Mouse (Mus musculus): ENCODE results near the gene Gm7233. TPM values are rescaled to one million over a fixed set of nuclear protein-coding genes. Genes with fewer than 3 reads are reported as not detected.
"Not testable (repeated sequence)": the region's sequence is repeated elsewhere in the genome, so short reads cannot be mapped to it uniquely, and the experiment has no call there.

The Gm7233 gene
- not detected in 2 replicates for polyA plus RNA-seq (2014; fragmentation: Nextera tagmentation; extraction: Ambion mirVana)

DNA sequence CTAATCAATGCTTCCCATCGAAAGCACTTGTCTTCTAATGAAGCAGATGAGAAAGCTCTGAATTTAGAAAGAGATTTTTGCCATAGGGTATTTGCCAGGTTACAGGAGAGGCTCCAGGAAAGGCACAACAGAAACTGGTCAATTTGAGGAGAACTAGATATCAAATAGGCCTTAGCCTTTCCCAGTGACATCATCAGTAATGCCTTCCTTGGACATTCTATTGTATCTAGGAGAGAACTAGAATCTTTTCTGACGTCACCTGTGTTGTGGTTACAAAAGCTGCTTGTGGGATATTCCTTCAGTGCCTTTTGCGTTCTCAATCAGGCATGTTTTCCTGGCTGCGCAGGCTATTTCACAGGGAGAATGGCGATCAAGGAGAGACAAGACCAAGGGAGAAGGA, at the start of gene Gm7233:
TSS of gene Gm7233 (plus strand) at position 301 of the 400 bp plus-strand sequence.
- not testable (repeated sequence) for H3K36me3 ChIP-seq (replicated peaks; ENCODE audit: control insufficient read depth, insufficient read depth, low read depth, low read length); DNase-seq (ENCODE audit: low spot score); ATAC-seq (replicated peaks; ENCODE audit: insufficient number of reproducible peaks, low FRiP score, low TSS enrichment, low read depth); H3K4me3 ChIP-seq (ENCODE audit: low read depth, low read length); H3K27me3 ChIP-seq (ENCODE audit: control insufficient read depth, insufficient read depth, low read length); H3K9ac ChIP-seq (replicated peaks; ENCODE audit: low read length); H3K9me3 ChIP-seq (replicated peaks; ENCODE audit: control insufficient read depth, low read length); H3K4me2 ChIP-seq (ENCODE audit: low read depth, low read length); H3K27ac ChIP-seq (replicated peaks; ENCODE audit: low read depth, low read length); H3K4me1 ChIP-seq (ENCODE audit: control insufficient read depth, insufficient read depth, low read length)
- 78% methylated on average over 4 of the region's 5 CpGs for WGBS

DNA sequence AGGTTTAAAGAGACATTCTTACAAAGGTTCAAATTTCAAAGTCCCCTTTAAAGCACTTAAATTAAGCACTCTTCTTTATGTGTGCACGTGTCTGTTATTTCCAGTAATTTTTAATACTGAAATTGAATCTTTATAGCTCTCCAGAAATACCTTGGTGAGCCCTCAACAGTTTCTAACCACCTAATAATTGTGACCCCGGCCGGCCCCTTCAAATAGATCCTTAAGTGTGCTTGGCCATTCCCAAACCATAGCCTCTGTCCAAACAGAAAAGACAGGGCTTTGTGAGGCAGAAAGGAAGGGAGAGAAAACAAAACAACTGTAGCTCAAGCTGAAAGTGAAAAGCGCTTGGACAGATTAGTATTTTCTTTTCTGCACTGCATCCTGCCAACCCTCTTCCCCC, 12.5 kb upstream of the Gm7233 start:
- not testable (repeated sequence) for H3K9ac ChIP-seq (replicated peaks; ENCODE audit: low read length); H3K4me2 ChIP-seq (ENCODE audit: low read depth, low read length); H3K27ac ChIP-seq (replicated peaks; ENCODE audit: low read depth, low read length); ATAC-seq (replicated peaks; ENCODE audit: insufficient number of reproducible peaks, low FRiP score, low TSS enrichment, low read depth); DNase-seq (ENCODE audit: low spot score); H3K4me3 ChIP-seq (ENCODE audit: low read depth, low read length); H3K9me3 ChIP-seq (replicated peaks; ENCODE audit: control insufficient read depth, low read length); H3K4me1 ChIP-seq (ENCODE audit: control insufficient read depth, insufficient read depth, low read length); H3K27me3 ChIP-seq (ENCODE audit: control insufficient read depth, insufficient read depth, low read length); H3K36me3 ChIP-seq (replicated peaks; ENCODE audit: control insufficient read depth, insufficient read depth, low read depth, low read length)
- 50% methylated on average over 4 of the region's 4 CpGs for WGBS

DNA sequence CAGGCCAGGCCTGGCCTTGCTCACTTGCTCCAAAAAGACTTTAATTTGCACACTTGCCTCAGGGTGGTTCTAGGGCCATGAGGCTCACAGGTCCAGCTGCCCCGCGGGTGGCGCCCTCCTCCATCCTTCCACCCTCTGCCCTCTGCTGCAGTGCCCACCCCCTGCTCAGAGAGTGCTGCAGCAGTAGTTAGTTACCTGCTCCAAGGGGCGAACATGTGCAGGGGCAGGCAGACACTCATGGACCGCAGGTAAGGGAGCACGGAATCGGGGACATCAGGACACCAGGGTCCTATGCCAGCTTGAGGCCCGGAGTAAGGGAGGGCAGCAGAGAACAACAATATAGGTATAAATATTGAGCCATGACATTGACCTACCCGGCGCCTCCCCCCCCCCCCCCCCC, 11.7 kb upstream of the Gm7233 start:
- DNase-seq (ENCODE audit: low spot score); H3K4me3 ChIP-seq (ENCODE audit: low read depth, low read length); H3K4me2 ChIP-seq (ENCODE audit: low read depth, low read length); H3K36me3 ChIP-seq (replicated peaks; ENCODE audit: control insufficient read depth, insufficient read depth, low read depth, low read length); H3K27ac ChIP-seq (replicated peaks; ENCODE audit: low read depth, low read length); H3K27me3 ChIP-seq (ENCODE audit: control insufficient read depth, insufficient read depth, low read length); H3K9me3 ChIP-seq (replicated peaks; ENCODE audit: control insufficient read depth, low read length); H3K9ac ChIP-seq (replicated peaks; ENCODE audit: low read length); H3K4me1 ChIP-seq (ENCODE audit: control insufficient read depth, insufficient read depth, low read length): not testable (repeated sequence)
- 0 out of 2 replicates have a peak, but pooled peaks have one; percentile 39 for ATAC-seq (replicated peaks; ENCODE audit: insufficient number of reproducible peaks, low FRiP score, low TSS enrichment, low read depth)
- no CpG with 5 or more reads among the region's 10 CpGs for WGBS

DNA sequence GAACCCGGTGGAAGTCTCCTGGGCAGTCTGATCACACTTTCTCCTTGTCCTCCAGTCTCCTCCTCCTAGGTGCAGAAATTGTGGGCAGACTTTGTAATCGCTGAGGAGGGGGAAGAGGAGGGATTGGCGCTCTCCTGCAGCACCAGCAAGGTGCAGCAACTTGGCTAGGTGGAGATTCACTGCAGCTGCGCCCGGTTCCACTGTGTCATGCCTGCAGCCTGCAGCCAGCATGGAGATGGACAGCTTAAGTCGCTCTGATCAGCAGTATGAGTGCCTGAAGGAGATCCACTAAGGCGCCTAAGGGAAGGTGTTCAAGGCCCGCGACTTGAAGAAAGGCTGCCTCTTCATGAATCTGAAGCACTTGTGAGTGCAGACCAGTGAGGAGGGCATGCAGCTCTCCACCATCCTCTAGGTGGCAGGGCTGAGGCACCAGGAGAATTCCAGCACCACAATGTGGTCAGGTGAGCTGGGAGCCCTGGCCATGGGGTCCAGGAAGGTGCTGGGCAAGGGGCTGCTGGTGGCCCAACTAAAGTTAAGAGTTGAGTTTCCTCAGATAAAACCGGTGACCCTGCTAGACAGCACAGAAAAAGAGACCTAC, 11.0 kb upstream of the Gm7233 start:
- H3K27ac ChIP-seq (replicated peaks; ENCODE audit: low read depth, low read length): not testable (repeated sequence)

DNA sequence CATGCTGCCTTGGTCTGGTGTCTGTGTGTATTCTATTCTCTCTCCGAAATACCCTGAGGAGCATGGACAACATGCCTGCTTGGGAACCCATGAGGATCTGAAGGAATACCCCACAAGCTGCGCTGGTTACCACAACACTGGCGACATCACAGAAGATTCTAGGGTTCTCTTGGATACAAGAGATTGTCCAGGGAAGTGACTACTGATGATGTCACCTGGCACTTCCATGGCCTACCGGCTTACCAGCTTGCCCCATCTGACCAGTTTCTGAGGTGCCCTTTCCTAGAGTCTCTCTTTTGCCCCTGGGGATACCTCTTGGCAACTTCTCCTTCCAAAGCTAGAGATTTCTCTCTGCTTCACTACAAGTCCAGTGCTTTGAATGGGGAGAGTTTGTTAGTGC, 55.5 kb downstream of the Gm7233 start, which contains the start of gene Gm8122:
TSS of gene Gm8122 (minus strand) at position 101 of the 400 bp plus-strand sequence.
- not testable (repeated sequence) for H3K27ac ChIP-seq (replicated peaks; ENCODE audit: low read depth, low read length)

More for the DNA sequence above, 11.0 kb upstream of the Gm7233 start:
- not testable (repeated sequence) for H3K9me3 ChIP-seq (replicated peaks; ENCODE audit: control insufficient read depth, low read length); H3K4me3 ChIP-seq (ENCODE audit: low read depth, low read length); H3K9ac ChIP-seq (replicated peaks; ENCODE audit: low read length); H3K4me1 ChIP-seq (ENCODE audit: control insufficient read depth, insufficient read depth, low read length); H3K4me2 ChIP-seq (ENCODE audit: low read depth, low read length); H3K27me3 ChIP-seq (ENCODE audit: control insufficient read depth, insufficient read depth, low read length); DNase-seq (ENCODE audit: low spot score); ATAC-seq (replicated peaks; ENCODE audit: insufficient number of reproducible peaks, low FRiP score, low TSS enrichment, low read depth); H3K36me3 ChIP-seq (replicated peaks; ENCODE audit: control insufficient read depth, insufficient read depth, low read depth, low read length)
- WGBS: 26% methylated on average over 1 of the region's 10 CpGs

More for the DNA sequence above, 55.5 kb downstream of the Gm7233 start, which contains the start of gene Gm8122:
- H3K36me3 ChIP-seq (replicated peaks; ENCODE audit: control insufficient read depth, insufficient read depth, low read depth, low read length); ATAC-seq (replicated peaks; ENCODE audit: insufficient number of reproducible peaks, low FRiP score, low TSS enrichment, low read depth); H3K4me3 ChIP-seq (ENCODE audit: low read depth, low read length); H3K9ac ChIP-seq (replicated peaks; ENCODE audit: low read length); H3K4me1 ChIP-seq (ENCODE audit: control insufficient read depth, insufficient read depth, low read length); H3K4me2 ChIP-seq (ENCODE audit: low read depth, low read length); H3K27me3 ChIP-seq (ENCODE audit: control insufficient read depth, insufficient read depth, low read length); DNase-seq (ENCODE audit: low spot score); H3K9me3 ChIP-seq (replicated peaks; ENCODE audit: control insufficient read depth, low read length): not testable (repeated sequence)
- 97% methylated on average over 3 of the region's 4 CpGs for WGBS

Other genes starting within 250 kb of the Gm7233 start
- not detected in 2 replicates for gene Gm8082, start 186.2 kb upstream of the Gm7233 start, polyA plus RNA-seq (2014; fragmentation: Nextera tagmentation; extraction: Ambion mirVana)
- not detected in 2 replicates for gene Gm10376, start 164.2 kb upstream of the Gm7233 start, polyA plus RNA-seq (2014; fragmentation: Nextera tagmentation; extraction: Ambion mirVana)
- not detected in 2 replicates for gene Gm8094, start 103.2 kb upstream of the Gm7233 start, polyA plus RNA-seq (2014; fragmentation: Nextera tagmentation; extraction: Ambion mirVana)
- gene Gm8104, start 79.3 kb upstream of the Gm7233 start, polyA plus RNA-seq (2014; fragmentation: Nextera tagmentation; extraction: Ambion mirVana): not detected in 2 replicates
- not detected in 2 replicates for gene Gm8122, start 55.4 kb downstream of the Gm7233 start, polyA plus RNA-seq (2014; fragmentation: Nextera tagmentation; extraction: Ambion mirVana)
- gene Gm8126, start 78.8 kb downstream of the Gm7233 start, polyA plus RNA-seq (2014; fragmentation: Nextera tagmentation; extraction: Ambion mirVana): not detected in 2 replicates
- gene Gm9732, start 95.2 kb downstream of the Gm7233 start, polyA plus RNA-seq (2014; fragmentation: Nextera tagmentation; extraction: Ambion mirVana): not detected in 2 replicates
- not detected in 2 replicates for gene Gm8127, start 114.0 kb downstream of the Gm7233 start, polyA plus RNA-seq (2014; fragmentation: Nextera tagmentation; extraction: Ambion mirVana)
- not detected in 2 replicates for gene 1700001F09Rik, start 167.9 kb downstream of the Gm7233 start, polyA plus RNA-seq (2014; fragmentation: Nextera tagmentation; extraction: Ambion mirVana)
- not detected in 2 replicates for gene Gm8138, start 236.5 kb downstream of the Gm7233 start, polyA plus RNA-seq (2014; fragmentation: Nextera tagmentation; extraction: Ambion mirVana)

Measured in embryonic facial prominence, embryonic 11.5 days (tissue).